Mouse (Mus musculus): ENCODE results near the gene Psmb6.

DNA sequence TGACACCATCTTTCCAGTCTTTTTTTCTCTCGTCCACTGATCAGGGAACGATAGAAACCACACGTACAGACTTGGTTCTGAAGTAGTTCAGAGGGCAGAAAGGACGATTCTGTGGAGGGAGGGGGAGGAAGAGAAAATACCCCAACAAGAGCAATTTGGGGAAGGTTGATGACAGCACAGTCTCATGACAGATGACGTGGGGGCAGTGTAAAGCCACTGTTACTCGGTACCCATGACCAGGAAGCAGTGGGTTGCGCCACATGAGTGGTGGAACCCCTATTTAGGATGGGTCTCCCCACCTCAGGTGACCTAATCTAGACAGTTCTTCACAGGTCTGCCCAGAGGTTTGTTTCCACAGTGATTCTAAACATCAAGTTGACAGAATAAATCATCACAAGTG is 3.4 kb downstream of the Psmb6 start:
- TF ChIP-seq CTCF (IDR thresholded peaks at IDR 0.05; ENCODE audit: insufficient read depth, low read length) (no peak), POLR2A (IDR thresholded peaks at IDR 0.05; ENCODE audit: borderline replicate concordance, extremely low read depth, low read depth, low read length) (no peak)
